Mouse (Mus musculus): ENCODE data around the gene Mmp19. TPM values are rescaled to one million over a fixed set of nuclear protein-coding genes. Genes with fewer than 3 reads are reported as not detected.

Gene Mmp19
- polyA plus RNA-seq, 1 experiment from 2014 or later, result 1.6 TPM

GRCm38 (mm10) chr10:128801981-128802495, 11.3 kb downstream of the Mmp19 start:
- Histone ChIP-seq H3K27me3 (no peaks in the 10 kb centered on the region), H3K9ac (peak overlapping the region; percentile 85; the same call in 1 of the 2 replicates), H3K4me3 (no peak overlapping the region), H3K9me3 (replicated peaks) (no peaks in the 10 kb centered on the region), H3K27ac (no peak overlapping the region), H3K4me1 (replicated peaks) (peaks cover 26% of the 10 kb centered on the region), H3K4me2 (peak overlapping the region; percentile 93; the same call in 1 of the 2 replicates), H3K36me3 (peaks cover 18% of the 10 kb centered on the region; the same call in 1 of the 2 replicates)
- no peak for ATAC-seq (replicated peaks; ENCODE audit: insufficient number of reproducible peaks, insufficient read depth, low FRiP score, low read depth)
- 89% methylated on average over 16 of the region's 16 CpGs for WGBS

- H3K4me1 ChIP-seq (replicated peaks), result peaks cover 35% of the 10 kb centered on the region
- WGBS, result 50% methylated on average over 4 of the region's 4 CpGs
- H3K27ac ChIP-seq, result peak overlapping the region; percentile 99
These were observed 12.2 kb downstream of the Mmp19 start for GRCm38 (mm10) chr10:128802956-128803355.

GRCm38 (mm10) chr10:128803361-128803760, 12.7 kb downstream of the Mmp19 start:
- 8% methylated on average over 6 of the region's 6 CpGs for WGBS
- no peak for ATAC-seq (replicated peaks; ENCODE audit: insufficient number of reproducible peaks, insufficient read depth, low FRiP score, low read depth)
- no peaks in the 10 kb centered on the region for H3K27me3 ChIP-seq
- peak overlapping the region; percentile 85 for H3K9ac ChIP-seq
- peak overlapping the region; percentile 82 for H3K4me3 ChIP-seq
- H3K9me3 ChIP-seq (replicated peaks), result no peaks in the 10 kb centered on the region
- H3K4me1 ChIP-seq (replicated peaks), result peaks cover 39% of the 10 kb centered on the region
- peak overlapping the region; percentile 93 for H3K4me2 ChIP-seq
- H3K36me3 ChIP-seq, result peaks cover 19% of the 10 kb centered on the region; the same call in 1 of the 2 replicates
- peak overlapping the region; percentile 99 for H3K27ac ChIP-seq

More at GRCm38 (mm10) chr10:128802956-128803355, 12.2 kb downstream of the Mmp19 start:
- peak overlapping the region; percentile 93 for H3K4me2 ChIP-seq
- ATAC-seq (replicated peaks; ENCODE audit: insufficient number of reproducible peaks, insufficient read depth, low FRiP score, low read depth), result no peak
- peak overlapping the region; percentile 85 for H3K9ac ChIP-seq
- H3K27me3 ChIP-seq, result no peaks in the 10 kb centered on the region
- H3K36me3 ChIP-seq, result peaks cover 18% of the 10 kb centered on the region; the same call in 1 of the 2 replicates
- no peaks in the 10 kb centered on the region for H3K9me3 ChIP-seq (replicated peaks)
- peak overlapping the region; percentile 82 for H3K4me3 ChIP-seq

GRCm38 (mm10) chr10:128803771-128804270, 13.1 kb downstream of the Mmp19 start, which contains the start of gene Dnajc14:
Gene Dnajc14 (plus strand): TSS chr10:128804062.
- ATAC-seq (replicated peaks; ENCODE audit: insufficient number of reproducible peaks, insufficient read depth, low FRiP score, low read depth), result no peak

GRCm38 (mm10) chr10:128804271-128805091, 13.8 kb downstream of the Mmp19 start, which contains the start of gene Tmem198b:
Gene Tmem198b (minus strand): TSS chr10:128804370.
- Histone ChIP-seq H3K4me2 (peak within 1 kb of the TSS; percentile 93), H3K27ac (peak within 1 kb of the TSS; percentile 99), H3K4me1 (replicated peaks) (peaks cover 49% of the 10 kb centered on the region), H3K4me3 (peak within 1 kb of the TSS; percentile 82), H3K9ac (peak within 1 kb of the TSS; percentile 85), H3K27me3 (no peaks in the 10 kb centered on the region), H3K36me3 (peaks cover 25% of the 10 kb centered on the region; the same call in 1 of the 2 replicates), H3K9me3 (replicated peaks) (no peaks in the 10 kb centered on the region)
- ATAC-seq (replicated peaks; ENCODE audit: insufficient number of reproducible peaks, insufficient read depth, low FRiP score, low read depth), result peak; percentile 50
- whole genome bisulfite sequencing, result under 1% methylated on average over 28 of the region's 28 CpGs

More at GRCm38 (mm10) chr10:128803771-128804270, 13.1 kb downstream of the Mmp19 start, which contains the start of gene Dnajc14:
- Histone ChIP-seq H3K36me3 (peaks cover 24% of the 10 kb centered on the region; the same call in 1 of the 2 replicates), H3K4me1 (replicated peaks) (peaks cover 44% of the 10 kb centered on the region), H3K4me2 (peak within 1 kb of the TSS; percentile 93), H3K9me3 (replicated peaks) (no peaks in the 10 kb centered on the region), H3K27ac (peak within 1 kb of the TSS; percentile 99), H3K9ac (peak within 1 kb of the TSS; percentile 85), H3K4me3 (peak within 1 kb of the TSS; percentile 82), H3K27me3 (no peaks in the 10 kb centered on the region)
- 1% methylated on average over 14 of the region's 14 CpGs for WGBS

- Histone ChIP-seq H3K36me3 (peaks cover 21% of the 10 kb centered on the region; the same call in 1 of the 2 replicates), H3K27me3 (no peaks in the 10 kb centered on the region), H3K4me1 (replicated peaks) (peaks cover 50% of the 10 kb centered on the region), H3K4me3 (peak overlapping the region; percentile 82), H3K9me3 (replicated peaks) (no peaks in the 10 kb centered on the region), H3K27ac (peak overlapping the region; percentile 99), H3K9ac (peak overlapping the region; percentile 85), H3K4me2 (peak overlapping the region; percentile 93)
- peak; percentile 92 for ATAC-seq (replicated peaks; ENCODE audit: insufficient number of reproducible peaks, insufficient read depth, low FRiP score, low read depth)
- WGBS, result under 1% methylated on average over 63 of the region's 70 CpGs
These were observed 14.6 kb downstream of the Mmp19 start for GRCm38 (mm10) chr10:128805092-128806000.

GRCm38 (mm10) chr10:128806086-128806485, 15.4 kb downstream of the Mmp19 start:
- peaks cover 50% of the 10 kb centered on the region for H3K4me1 ChIP-seq (replicated peaks)
- WGBS, result 44% methylated on average over 6 of the region's 6 CpGs

GRCm38 (mm10) chr10:128807018-128807417, 16.3 kb downstream of the Mmp19 start:
- H3K27me3 ChIP-seq, result no peaks in the 10 kb centered on the region
- H3K27ac ChIP-seq, result no peak overlapping the region
- peak overlapping the region; percentile 82 for H3K4me3 ChIP-seq
- peaks cover 50% of the 10 kb centered on the region for H3K4me1 ChIP-seq (replicated peaks)
- H3K4me2 ChIP-seq, result peak overlapping the region; percentile 93
- H3K36me3 ChIP-seq, result peaks cover 10% of the 10 kb centered on the region; the same call in 1 of the 2 replicates
- H3K9ac ChIP-seq, result peak overlapping the region; percentile 33
- no peaks in the 10 kb centered on the region for H3K9me3 ChIP-seq (replicated peaks)
- ATAC-seq (replicated peaks; ENCODE audit: insufficient number of reproducible peaks, insufficient read depth, low FRiP score, low read depth), result no peak
- 79% methylated on average over 8 of the region's 8 CpGs for whole genome bisulfite sequencing

More at GRCm38 (mm10) chr10:128806086-128806485, 15.4 kb downstream of the Mmp19 start:
- peak overlapping the region; percentile 82 for H3K4me3 ChIP-seq
- H3K27me3 ChIP-seq, result no peaks in the 10 kb centered on the region
- H3K9ac ChIP-seq, result peak overlapping the region; percentile 64
- H3K36me3 ChIP-seq, result peaks cover 16% of the 10 kb centered on the region; the same call in 1 of the 2 replicates
- H3K9me3 ChIP-seq (replicated peaks), result no peaks in the 10 kb centered on the region
- ATAC-seq (replicated peaks; ENCODE audit: insufficient number of reproducible peaks, insufficient read depth, low FRiP score, low read depth), result no peak
- peak overlapping the region; percentile 99 for H3K27ac ChIP-seq
- H3K4me2 ChIP-seq, result peak overlapping the region; percentile 93

GRCm38 (mm10) chr10:128817033-128817432, 26.3 kb downstream of the Mmp19 start, which contains the start of gene Sarnp:
Gene Sarnp (plus strand): TSS chr10:128817333.
- Histone ChIP-seq H3K4me1 (replicated peaks) (peaks cover 8% of the 10 kb centered on the region), H3K36me3 (peaks cover 61% of the 10 kb centered on the region)
- ATAC-seq (replicated peaks; ENCODE audit: insufficient number of reproducible peaks, insufficient read depth, low FRiP score, low read depth), result no peak

GRCm38 (mm10) chr10:128820217-128820616, 29.5 kb downstream of the Mmp19 start:
- 81% methylated on average over 4 of the region's 4 CpGs for WGBS
- no peaks in the 10 kb centered on the region for H3K9me3 ChIP-seq (replicated peaks)
- H3K4me2 ChIP-seq, result no peak overlapping the region
- H3K27me3 ChIP-seq, result no peaks in the 10 kb centered on the region
- ATAC-seq (replicated peaks; ENCODE audit: insufficient number of reproducible peaks, insufficient read depth, low FRiP score, low read depth), result no peak
- H3K9ac ChIP-seq, result no peak overlapping the region
- H3K4me1 ChIP-seq (replicated peaks), result peaks cover 13% of the 10 kb centered on the region
- no peak overlapping the region for H3K4me3 ChIP-seq
- no peak overlapping the region for H3K27ac ChIP-seq
- H3K36me3 ChIP-seq, result peaks cover 49% of the 10 kb centered on the region

More at GRCm38 (mm10) chr10:128817033-128817432, 26.3 kb downstream of the Mmp19 start, which contains the start of gene Sarnp:
- Histone ChIP-seq H3K4me3 (no peak within 1 kb of the TSS), H3K9ac (no peak within 1 kb of the TSS), H3K27me3 (no peaks in the 10 kb centered on the region), H3K27ac (no peak within 1 kb of the TSS), H3K9me3 (replicated peaks) (no peaks in the 10 kb centered on the region), H3K4me2 (no peak within 1 kb of the TSS)
- 89% methylated on average over 13 of the region's 13 CpGs for WGBS
